Mouse (Mus musculus): ENCODE data around the gene Pik3r6. TPM values are rescaled to one million over a fixed set of nuclear protein-coding genes. Genes with fewer than 3 reads are reported as not detected.

The Pik3r6 gene
- total and polyA plus RNA-seq, 3 experiments: 0.42 to 1.5 TPM; not detected in 1

GRCm38 (mm10) chr11:68504913-68505312 lies 2.1 kb downstream of the Pik3r6 start:
- Histone ChIP-seq H3K36me3 (ENCODE audit: control insufficient read depth in 1 of 2, insufficient read depth in 2 of 2, low read length in 2 of 2) (peaks cover 0 to 23% of the 10 kb centered on the region in 2 experiments; a peak in 2 of 4 replicates), H3K27ac (ENCODE audit: control insufficient read depth, low read depth, low read length) (no peak overlapping the region), H3K27me3 (ENCODE audit: control insufficient read depth in 1 of 2, insufficient read depth in 2 of 2, low read length in 2 of 2) (no peaks in the 10 kb centered on the region), H3K9ac (ENCODE audit: control insufficient read depth, low read depth, low read length, poor library complexity, severe bottlenecking) (no peak overlapping the region), H3K9me3 (replicated peaks; ENCODE audit: insufficient read depth, low read length) (no peaks in the 10 kb centered on the region), H3K4me1 (ENCODE audit: control insufficient read depth in 1 of 2, insufficient read depth in 2 of 2, low read length in 2 of 2) (peaks cover 19 to 37% of the 10 kb centered on the region in 2 experiments), H3K79me2 (ENCODE audit: control insufficient read depth, insufficient read depth, low read length, poor library complexity) (no peaks in the 10 kb centered on the region), H3K4me3 (ENCODE audit: control insufficient read depth in 1 of 2, insufficient read depth in 1 of 2, low read depth in 2 of 2, low read length in 2 of 2) (no peak overlapping the region)
- TF ChIP-seq MYB (IDR thresholded peaks at IDR 0.05; ENCODE audit: low read depth, low read length): no peak
- no peak for TF ChIP-seq MXI1 (IDR thresholded peaks at IDR 0.05; ENCODE audit: low read depth, low read length)
- no peak for TF ChIP-seq TCF12 (IDR thresholded peaks at IDR 0.05; ENCODE audit: low read depth, low read length)
- TF ChIP-seq ZKSCAN1 (IDR thresholded peaks at IDR 0.05; ENCODE audit: low read depth, low read length): no peak
- no peak for TF ChIP-seq ZMIZ1 (IDR thresholded peaks at IDR 0.05; ENCODE audit: low read depth, low read length)
- no peak for TF ChIP-seq ZC3H11A (IDR thresholded peaks at IDR 0.05; ENCODE audit: low read depth, low read length)
- TF ChIP-seq MAFK (IDR thresholded peaks at IDR 0.05; ENCODE audit: borderline replicate concordance, low read depth, low read length): no peak
- DNase-seq (ENCODE audit: low read depth, low spot score): no peak

- no peak for DNase-seq (ENCODE audit: low read depth, low spot score)
- no peak for TF ChIP-seq MAX (IDR thresholded peaks at IDR 0.05; ENCODE audit: low read length)
- no peak for TF ChIP-seq MYC (IDR thresholded peaks at IDR 0.05; ENCODE audit: low read depth, low read length)
- TF ChIP-seq CTCF (IDR thresholded peaks at IDR 0.05 in 2 of 3, conservative IDR thresholded peaks at IDR 0.05 in 1 of 3; ENCODE audit: control insufficient read depth in 1 of 3, insufficient read depth in 1 of 3, low read depth in 2 of 3, low read length in 3 of 3, poor library complexity in 1 of 3, severe bottlenecking in 1 of 3): no peak
- TF ChIP-seq ZNF384 (IDR thresholded peaks at IDR 0.05; ENCODE audit: low read depth, low read length): no peak
- no peak for TF ChIP-seq RCOR1 (IDR thresholded peaks at IDR 0.05; ENCODE audit: low read depth, low read length)
- TF ChIP-seq ZMIZ1 (IDR thresholded peaks at IDR 0.05; ENCODE audit: low read depth, low read length): no peak
- no peak overlapping the region for H3K27ac ChIP-seq (ENCODE audit: control insufficient read depth, low read depth, low read length)
These were observed 4.4 kb downstream of the Pik3r6 start for GRCm38 (mm10) chr11:68507246-68507645.

GRCm38 (mm10) chr11:68508619-68509018 lies 5.8 kb downstream of the Pik3r6 start:
- no peak for DNase-seq (ENCODE audit: low read depth, low spot score)
- H3K36me3 ChIP-seq (ENCODE audit: control insufficient read depth in 1 of 2, insufficient read depth in 2 of 2, low read length in 2 of 2): peaks cover 0 to 6% of the 10 kb centered on the region in 2 experiments; a peak in 2 of 4 replicates
- H3K27me3 ChIP-seq (ENCODE audit: control insufficient read depth in 1 of 2, insufficient read depth in 2 of 2, low read length in 2 of 2): 0 out of 4 replicates have a peak, but pooled peaks cover 0 to 3% of the 10 kb centered on the region in 2 experiments
- no peak overlapping the region for H3K27ac ChIP-seq (ENCODE audit: control insufficient read depth, low read depth, low read length)
- no peak overlapping the region for H3K9ac ChIP-seq (ENCODE audit: control insufficient read depth, low read depth, low read length, poor library complexity, severe bottlenecking)
- no peak for TF ChIP-seq RAD21 (IDR thresholded peaks at IDR 0.05; ENCODE audit: low read depth, low read length)
- no peak for TF ChIP-seq MYB (IDR thresholded peaks at IDR 0.05; ENCODE audit: low read depth, low read length)
- no peak for TF ChIP-seq RCOR1 (IDR thresholded peaks at IDR 0.05; ENCODE audit: low read depth, low read length)
- no peak for TF ChIP-seq MAFK (IDR thresholded peaks at IDR 0.05; ENCODE audit: borderline replicate concordance, low read depth, low read length)
- TF ChIP-seq CTCF (IDR thresholded peaks at IDR 0.05 in 2 of 3, conservative IDR thresholded peaks at IDR 0.05 in 1 of 3; ENCODE audit: control insufficient read depth in 1 of 3, insufficient read depth in 1 of 3, low read depth in 2 of 3, low read length in 3 of 3, poor library complexity in 1 of 3, severe bottlenecking in 1 of 3): no peak
- TF ChIP-seq ZC3H11A (IDR thresholded peaks at IDR 0.05; ENCODE audit: low read depth, low read length): no peak
- H3K9me3 ChIP-seq (replicated peaks; ENCODE audit: insufficient read depth, low read length): no peaks in the 10 kb centered on the region
- peaks cover 0 to 8% of the 10 kb centered on the region in 2 experiments; a peak in 2 of 4 replicates for H3K4me1 ChIP-seq (ENCODE audit: control insufficient read depth in 1 of 2, insufficient read depth in 2 of 2, low read length in 2 of 2)
- no peak overlapping the region for H3K4me3 ChIP-seq (ENCODE audit: control insufficient read depth in 1 of 2, insufficient read depth in 1 of 2, low read depth in 2 of 2, low read length in 2 of 2)
- H3K79me2 ChIP-seq (ENCODE audit: control insufficient read depth, insufficient read depth, low read length, poor library complexity): no peaks in the 10 kb centered on the region

More at GRCm38 (mm10) chr11:68507246-68507645, 4.4 kb downstream of the Pik3r6 start:
- H3K9me3 ChIP-seq (replicated peaks; ENCODE audit: insufficient read depth, low read length): no peaks in the 10 kb centered on the region
- no peak overlapping the region for H3K4me3 ChIP-seq (ENCODE audit: control insufficient read depth in 1 of 2, insufficient read depth in 1 of 2, low read depth in 2 of 2, low read length in 2 of 2)
- H3K27me3 ChIP-seq (ENCODE audit: control insufficient read depth in 1 of 2, insufficient read depth in 2 of 2, low read length in 2 of 2): 0 out of 4 replicates have a peak, but pooled peaks cover 0 to 2% of the 10 kb centered on the region in 2 experiments
- peaks cover 0 to 6% of the 10 kb centered on the region in 2 experiments; a peak in 2 of 4 replicates for H3K36me3 ChIP-seq (ENCODE audit: control insufficient read depth in 1 of 2, insufficient read depth in 2 of 2, low read length in 2 of 2)
- H3K79me2 ChIP-seq (ENCODE audit: control insufficient read depth, insufficient read depth, low read length, poor library complexity): no peaks in the 10 kb centered on the region
- no peak overlapping the region for H3K9ac ChIP-seq (ENCODE audit: control insufficient read depth, low read depth, low read length, poor library complexity, severe bottlenecking)
- H3K4me1 ChIP-seq (ENCODE audit: control insufficient read depth in 1 of 2, insufficient read depth in 2 of 2, low read length in 2 of 2): peaks cover 2 to 16% of the 10 kb centered on the region in 2 experiments; a peak in 2 of 4 replicates
